Mouse (Mus musculus): Measurements from ENCODE around the gene Ovol2. TPM values are rescaled to one million over a fixed set of nuclear protein-coding genes. Genes with fewer than 3 reads are reported as not detected.

Gene Ovol2
- total RNA-seq, 1 experiment from 2014 or later = not detected

DNA sequence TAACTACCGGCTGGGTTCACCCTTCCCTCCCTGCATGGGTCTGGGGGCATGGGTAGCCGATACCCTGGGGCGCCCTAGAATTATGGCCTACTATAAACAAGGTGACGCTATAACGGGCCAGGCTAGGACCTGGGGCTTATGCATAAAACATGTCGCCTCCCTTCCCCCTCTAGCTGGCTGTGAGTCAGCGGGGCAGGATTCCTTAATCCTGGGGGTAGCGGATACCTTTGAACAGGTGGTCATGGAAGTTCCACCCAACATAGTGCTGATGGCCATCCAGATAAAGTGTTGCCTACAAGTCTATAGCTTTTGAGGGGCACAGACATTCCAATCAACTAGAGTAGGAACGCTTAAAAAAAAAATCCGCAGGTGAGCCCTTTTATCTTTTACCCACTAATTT lies 2.0 kb downstream of the Ovol2 start:
- no peak for ATAC-seq (replicated peaks; ENCODE audit: insufficient number of reproducible peaks, low FRiP score, low TSS enrichment, poor library complexity, severe bottlenecking)

DNA sequence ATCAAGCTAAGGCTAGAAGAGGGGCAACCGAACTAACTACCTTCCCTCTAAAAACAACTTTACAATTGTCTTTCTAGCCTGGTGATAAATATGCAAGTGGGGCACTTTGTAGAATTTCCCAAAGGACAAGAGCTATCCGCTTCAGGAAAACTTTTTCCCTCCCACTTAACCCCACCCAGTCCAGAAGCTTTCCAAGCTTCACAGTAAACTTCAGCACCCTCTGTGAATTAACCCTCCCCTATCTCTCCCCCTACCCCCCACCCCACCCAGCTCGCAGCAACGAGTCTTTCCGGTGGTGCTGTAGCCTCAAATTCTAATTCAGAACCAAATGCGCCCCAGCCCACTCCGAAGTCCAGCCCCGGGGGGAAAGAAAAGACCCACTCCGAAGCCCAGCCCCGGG lies 2.5 kb downstream of the Ovol2 start:
- no peak for ATAC-seq (replicated peaks; ENCODE audit: insufficient number of reproducible peaks, low FRiP score, low TSS enrichment, poor library complexity, severe bottlenecking)

- ATAC-seq (replicated peaks; ENCODE audit: insufficient number of reproducible peaks, low FRiP score, low TSS enrichment, poor library complexity, severe bottlenecking) = no peak
These were observed 7.7 kb downstream of the Ovol2 start for GRCm38 (mm10) chr2:144324218-144324617.

GRCm38 (mm10) chr2:144311372-144311771 lies 20.6 kb downstream of the Ovol2 start:
- ATAC-seq (replicated peaks; ENCODE audit: insufficient number of reproducible peaks, low FRiP score, low TSS enrichment, poor library complexity, severe bottlenecking) = no peak

DNA sequence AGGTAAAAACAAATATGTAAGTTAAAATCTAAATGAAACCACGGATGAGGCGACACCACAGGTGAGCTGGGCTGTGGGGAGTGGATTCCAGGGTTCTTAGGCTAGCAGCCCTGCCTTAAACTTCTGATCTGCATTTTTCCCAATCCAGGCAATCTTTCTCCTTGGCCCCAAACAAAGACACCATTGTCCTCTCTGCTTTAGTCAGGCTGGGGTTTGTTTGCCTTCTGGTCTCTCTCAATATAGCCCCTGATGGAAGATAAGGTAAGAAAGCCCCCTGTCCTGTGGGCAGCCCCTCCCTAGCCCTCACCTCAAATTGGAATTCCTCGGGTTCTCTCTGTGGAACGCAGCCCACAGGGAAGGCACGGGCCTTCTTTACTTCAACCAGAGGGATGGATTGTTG lies 21.7 kb downstream of the Ovol2 start:
- no peak for ATAC-seq (replicated peaks; ENCODE audit: insufficient number of reproducible peaks, low FRiP score, low TSS enrichment, poor library complexity, severe bottlenecking)

DNA sequence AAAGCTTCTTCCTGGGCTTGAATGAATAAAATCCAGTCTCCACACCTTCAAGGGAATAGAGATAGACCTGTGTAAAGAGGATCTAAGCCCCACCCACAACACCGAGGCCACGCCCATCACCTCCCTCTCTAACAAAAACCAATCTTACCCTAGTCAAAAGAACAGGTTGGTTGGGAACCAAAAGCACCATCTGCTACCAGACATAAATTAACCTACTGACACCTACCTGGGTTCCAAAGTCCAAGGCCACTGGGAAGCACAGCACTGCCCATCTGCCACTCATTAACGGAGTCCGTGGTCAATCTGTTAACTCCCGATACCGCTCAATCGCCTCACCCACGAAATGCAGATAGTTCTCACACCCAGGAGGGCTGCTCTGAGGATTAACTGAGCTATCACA lies 23.4 kb downstream of the Ovol2 start:
- ATAC-seq (replicated peaks; ENCODE audit: insufficient number of reproducible peaks, low FRiP score, low TSS enrichment, poor library complexity, severe bottlenecking) = no peak

GRCm38 (mm10) chr2:144305721-144306294 lies 26.1 kb downstream of the Ovol2 start:
- no peak for ATAC-seq (replicated peaks; ENCODE audit: insufficient number of reproducible peaks, low FRiP score, low TSS enrichment, poor library complexity, severe bottlenecking)

DNA sequence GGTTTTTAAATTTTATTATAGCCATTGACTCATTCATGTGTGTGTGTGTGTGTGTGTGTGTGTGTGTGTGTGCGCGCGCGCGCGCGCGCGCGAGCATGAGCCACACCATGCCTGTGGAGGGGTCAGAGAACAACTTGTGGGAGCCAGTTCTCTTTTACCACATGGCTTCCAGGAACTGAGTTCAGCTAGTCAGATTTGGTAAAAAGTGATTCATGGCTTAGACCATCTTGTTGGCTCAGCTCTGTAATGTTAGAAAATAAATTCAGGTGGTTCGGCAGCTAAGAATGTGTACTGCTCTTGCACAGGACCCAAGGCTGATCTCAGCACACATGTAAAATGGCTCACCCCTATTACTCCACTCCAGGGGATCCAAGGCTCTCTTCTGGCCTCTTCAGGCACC lies 30.8 kb downstream of the Ovol2 start:
- ATAC-seq (replicated peaks; ENCODE audit: insufficient number of reproducible peaks, low FRiP score, low TSS enrichment, poor library complexity, severe bottlenecking) = no peak

- no peak for ATAC-seq (replicated peaks; ENCODE audit: insufficient number of reproducible peaks, low FRiP score, low TSS enrichment, poor library complexity, severe bottlenecking)
These were observed 31.9 kb downstream of the Ovol2 start for GRCm38 (mm10) chr2:144299749-144300669.

- no peak for ATAC-seq (replicated peaks; ENCODE audit: insufficient number of reproducible peaks, low FRiP score, low TSS enrichment, poor library complexity, severe bottlenecking)
These were observed 36.7 kb downstream of the Ovol2 start for GRCm38 (mm10) chr2:144295145-144295735.

- no peak for ATAC-seq (replicated peaks; ENCODE audit: insufficient number of reproducible peaks, low FRiP score, low TSS enrichment, poor library complexity, severe bottlenecking)
These were observed 40.2 kb downstream of the Ovol2 start for GRCm38 (mm10) chr2:144291600-144292305.

- peak; percentile 44; the same call in 1 of the 2 replicates for ATAC-seq (replicated peaks; ENCODE audit: insufficient number of reproducible peaks, low FRiP score, low TSS enrichment, poor library complexity, severe bottlenecking)
These were observed 41.6 kb downstream of the Ovol2 start for GRCm38 (mm10) chr2:144290321-144290720.

DNA sequence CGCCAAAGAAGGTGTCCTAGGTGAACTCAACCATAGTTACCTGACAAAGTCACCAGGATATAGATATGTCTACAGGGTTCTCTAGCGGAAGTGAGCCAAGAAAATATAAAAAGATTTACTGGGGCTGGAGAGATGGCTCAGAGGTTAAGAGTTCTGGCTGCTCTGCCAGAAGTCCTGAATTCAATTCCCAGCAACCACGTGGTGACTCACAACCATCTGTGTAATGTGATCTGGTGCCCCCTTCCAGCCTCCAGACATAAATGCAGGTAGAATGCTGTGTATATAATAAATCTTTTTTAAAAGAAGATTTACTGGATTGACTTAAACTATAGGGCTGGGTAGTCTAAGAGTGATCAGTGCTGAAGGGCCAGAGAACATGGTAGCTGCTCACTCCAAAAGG lies 50.5 kb downstream of the Ovol2 start:
- no peak for ATAC-seq (replicated peaks; ENCODE audit: insufficient number of reproducible peaks, low FRiP score, low TSS enrichment, poor library complexity, severe bottlenecking)

- no peak for ATAC-seq (replicated peaks; ENCODE audit: insufficient number of reproducible peaks, low FRiP score, low TSS enrichment, poor library complexity, severe bottlenecking)
These were observed 51.4 kb downstream of the Ovol2 start for GRCm38 (mm10) chr2:144280568-144280967.

- no peak for ATAC-seq (replicated peaks; ENCODE audit: insufficient number of reproducible peaks, low FRiP score, low TSS enrichment, poor library complexity, severe bottlenecking)
These were observed 52.2 kb downstream of the Ovol2 start for GRCm38 (mm10) chr2:144279742-144280141.

- ATAC-seq (replicated peaks; ENCODE audit: insufficient number of reproducible peaks, low FRiP score, low TSS enrichment, poor library complexity, severe bottlenecking) = no peak
These were observed 55.1 kb downstream of the Ovol2 start for GRCm38 (mm10) chr2:144276885-144277284.

GRCm38 (mm10) chr2:144274741-144275140 lies 57.2 kb downstream of the Ovol2 start:
- ATAC-seq (replicated peaks; ENCODE audit: insufficient number of reproducible peaks, low FRiP score, low TSS enrichment, poor library complexity, severe bottlenecking) = 0 out of 2 replicates have a peak, but pooled peaks have one; percentile 22

- ATAC-seq (replicated peaks; ENCODE audit: insufficient number of reproducible peaks, low FRiP score, low TSS enrichment, poor library complexity, severe bottlenecking) = no peak
These were observed 59.9 kb downstream of the Ovol2 start for GRCm38 (mm10) chr2:144272088-144272487.

Data from monocyte, adult 5-6 weeks (primary cell).